Mouse (Mus musculus) midbrain, embryonic 11.5 days (tissue): ENCODE data around the gene Gm21188. TPM values are rescaled to one million over a fixed set of nuclear protein-coding genes. Genes with fewer than 3 reads are reported as not detected.
A peak's percentile ranks its signal among the peaks of the same experiment; 100 is the strongest.
"Not testable (repeated sequence)": the region's sequence is repeated elsewhere in the genome, so short reads cannot be mapped to it uniquely, and the experiment has no call there.

Source experiments
- ATAC-seq: fragments of 200-750 bp; cut with Nextera tagmentation; 2 replicates; pipeline ENCODE4 v1.8.0; 2017; ENCODE audit warnings: moderate TSS enrichment, moderate library complexity; ENCODE audit not compliant: low FRiP score
- DNase-seq: peaks from one replicate; pipeline ENCODE4 v3.0.0; 2015; ENCODE audit warnings: low spot score; ENCODE audit errors: missing footprints
- H3K27ac ChIP-seq: fragments of 300-500 bp; sonication (generic); 2 replicates; pipeline ENCODE4 v1.5.1; 2014; ENCODE audit warnings: low read depth, low read length
- H3K27me3 ChIP-seq: fragments of 300-500 bp; sonication (generic); 2 replicates; pipeline ENCODE4 v1.6.1; 2014; ENCODE audit warnings: mild to moderate bottlenecking, low read length, moderate library complexity, mixed read lengths; ENCODE audit not compliant: control insufficient read depth, insufficient read depth
- H3K36me3 ChIP-seq: fragments of 300-500 bp; sonication (generic); 2 replicates; pipeline ENCODE4 v1.6.1; 2014; ENCODE audit warnings: mild to moderate bottlenecking, low read length, moderate library complexity, mixed read lengths; ENCODE audit not compliant: control insufficient read depth, insufficient read depth
- H3K4me1 ChIP-seq: fragments of 300-500 bp; sonication (generic); 2 replicates; pipeline ENCODE4 v1.6.1; 2014; ENCODE audit warnings: low read length; ENCODE audit not compliant: control insufficient read depth, insufficient read depth
- H3K4me2 ChIP-seq: fragments of 300-500 bp; sonication (generic); 2 replicates; pipeline ENCODE4 v1.6.1; 2014; ENCODE audit warnings: mild to moderate bottlenecking, moderate library complexity
- H3K4me3 ChIP-seq: fragments of 300-500 bp; sonication (generic); 2 replicates; pipeline ENCODE4 v1.5.1; 2014; ENCODE audit warnings: low read depth, low read length
- H3K9ac ChIP-seq: fragments of 300-500 bp; sonication (generic); 2 replicates; pipeline ENCODE4 v1.6.1; 2014; ENCODE audit warnings: low read length
- H3K9me3 ChIP-seq: fragments of 300-500 bp; sonication (generic); 2 replicates; pipeline ENCODE4 v1.6.1; 2016; ENCODE audit warnings: low read length; ENCODE audit not compliant: control insufficient read depth
- WGBS: fragments of 180-500 bp; shearing (Covaris S2); extraction: QIAGEN DNeasy Blood & Tissue Kit; methylation state at CpG from one replicate; pipeline ENCODE4 v1.1.7; 2014; 5-methylcytosine and 5-hydroxymethylcytosine counted together
- polyA plus RNA-seq: library from polyadenylated mRNA; unstranded; fragments of >200 nt; fragmentation: Nextera tagmentation; extraction: Ambion mirVana; gene quantifications from 2 replicates; pipeline ENCODE4 v1.2.1, GENCODE M21; 2014

The Gm21188 gene
- not detected in 2 replicates for polyA plus RNA-seq

GRCm38 (mm10) chr13:120052085-120052484 lies at the start of gene Gm21188:
Gene Gm21188 (minus strand): TSS chr13:120052194.
- H3K36me3 ChIP-seq, DNase-seq, ATAC-seq, H3K27me3 ChIP-seq, H3K27ac ChIP-seq, H3K9ac ChIP-seq, H3K4me1 ChIP-seq, H3K4me2 ChIP-seq, H3K9me3 ChIP-seq, H3K4me3 ChIP-seq: not testable (repeated sequence)

DNA sequence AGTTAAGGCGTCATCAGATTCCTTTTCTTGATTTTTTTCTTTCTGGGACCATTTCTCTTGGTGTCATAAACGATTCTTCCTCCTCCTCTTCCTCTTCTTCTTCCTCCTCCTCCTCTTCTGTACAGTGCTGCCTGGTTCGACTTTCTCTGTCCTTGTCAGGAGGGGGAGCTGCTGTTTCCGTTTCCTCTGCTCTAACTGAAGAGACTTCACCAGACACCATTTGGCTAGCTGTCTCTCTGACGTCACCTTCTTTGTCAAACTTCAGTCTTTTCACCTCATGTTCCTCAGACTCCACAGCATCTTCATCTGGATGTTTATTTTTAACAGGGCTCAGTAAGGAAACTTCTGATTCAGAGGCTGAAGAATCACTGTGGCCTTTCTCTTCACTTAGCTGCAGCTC lies 47.3 kb upstream of the Gm21188 start:
- not testable (repeated sequence) for H3K9ac ChIP-seq, ATAC-seq, DNase-seq, H3K36me3 ChIP-seq, H3K4me2 ChIP-seq, H3K4me3 ChIP-seq, H3K9me3 ChIP-seq, H3K27ac ChIP-seq, H3K4me1 ChIP-seq, H3K27me3 ChIP-seq
- no CpG with 5 or more reads among the region's 5 CpGs for WGBS

- H3K27me3 ChIP-seq, DNase-seq, H3K4me2 ChIP-seq, H3K4me3 ChIP-seq, H3K9ac ChIP-seq, H3K4me1 ChIP-seq, H3K27ac ChIP-seq, H3K36me3 ChIP-seq, H3K9me3 ChIP-seq: not testable (repeated sequence)
- peak; percentile 63 for ATAC-seq
- 0% methylated on average over 5 of the region's 13 CpGs for WGBS
These were observed 44.9 kb upstream of the Gm21188 start for GRCm38 (mm10) chr13:120096938-120097256.

DNA sequence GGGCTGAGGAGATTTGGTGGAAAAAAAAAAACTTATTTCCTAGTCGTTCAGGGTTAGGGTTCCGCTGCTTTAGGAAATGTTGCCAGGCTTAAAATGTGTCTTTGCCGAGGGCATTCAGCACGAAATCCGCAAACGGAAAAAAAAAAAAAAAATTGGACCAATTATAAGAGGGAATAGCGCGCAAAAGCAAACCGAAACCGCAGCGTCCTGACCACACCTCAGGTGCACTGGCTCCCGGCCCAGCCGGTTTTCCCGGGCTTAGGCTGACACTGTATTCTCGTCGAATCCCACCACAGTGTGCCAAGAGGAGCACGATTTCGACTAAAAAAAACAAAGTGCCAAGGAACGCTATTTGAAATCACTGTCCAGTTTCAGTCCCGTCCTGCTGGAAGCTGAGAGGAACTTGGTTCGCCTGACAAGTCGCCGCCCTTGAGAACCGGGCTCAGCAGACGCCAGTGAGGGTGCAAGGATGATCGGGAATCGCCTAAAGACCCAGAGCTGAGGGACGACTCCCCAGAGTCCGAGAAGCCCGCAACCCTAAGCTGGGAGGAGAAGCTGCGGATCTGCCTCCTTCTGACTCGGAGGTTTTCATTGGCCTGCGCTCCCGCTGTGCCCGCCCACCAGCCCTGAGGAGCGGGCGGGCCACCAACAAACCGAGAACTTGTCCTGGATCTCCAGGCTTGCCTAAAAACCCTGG lies 44.4 kb upstream of the Gm21188 start:
- H3K27ac ChIP-seq, H3K4me2 ChIP-seq, H3K4me3 ChIP-seq, H3K9ac ChIP-seq, H3K36me3 ChIP-seq, H3K9me3 ChIP-seq, H3K27me3 ChIP-seq, H3K4me1 ChIP-seq: not testable (repeated sequence)
- peak; percentile 88 for ATAC-seq
- peak; percentile 91 for DNase-seq
- under 1% methylated on average over 25 of the region's 38 CpGs for WGBS

- not testable (repeated sequence) for H3K4me3 ChIP-seq, H3K36me3 ChIP-seq, H3K27ac ChIP-seq, H3K4me2 ChIP-seq, DNase-seq, H3K27me3 ChIP-seq, H3K4me1 ChIP-seq, H3K9me3 ChIP-seq, H3K9ac ChIP-seq
- ATAC-seq = 0 out of 2 replicates have a peak, but pooled peaks have one; percentile 10
- WGBS = no CpG with 5 or more reads among the region's 13 CpGs
These were observed 41.0 kb upstream of the Gm21188 start for GRCm38 (mm10) chr13:120092950-120093349.

DNA sequence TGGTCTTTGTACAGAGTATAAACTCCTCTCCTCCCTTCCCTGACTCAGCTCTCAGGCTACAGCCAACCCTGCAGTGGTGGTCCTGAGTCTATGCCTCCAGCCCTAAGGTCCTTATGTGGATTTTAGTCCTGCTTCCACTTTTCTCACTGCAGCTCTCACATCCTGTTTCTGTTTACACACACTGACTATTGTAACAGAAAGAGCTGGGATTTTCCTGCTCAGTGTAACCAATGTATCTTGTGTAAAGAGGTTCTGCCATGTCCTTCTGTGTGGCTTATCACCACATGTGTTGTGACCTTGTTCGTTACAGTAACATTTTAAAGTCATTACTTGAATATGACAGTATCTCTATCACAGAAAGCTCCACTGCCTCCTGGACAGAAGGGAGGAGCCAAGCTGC lies 27.6 kb upstream of the Gm21188 start:
- not testable (repeated sequence) for H3K4me2 ChIP-seq, H3K9me3 ChIP-seq, H3K27me3 ChIP-seq, DNase-seq, ATAC-seq, H3K9ac ChIP-seq, H3K36me3 ChIP-seq, H3K4me1 ChIP-seq, H3K27ac ChIP-seq, H3K4me3 ChIP-seq
- no CpG with 5 or more reads among the region's 1 CpGs for WGBS

DNA sequence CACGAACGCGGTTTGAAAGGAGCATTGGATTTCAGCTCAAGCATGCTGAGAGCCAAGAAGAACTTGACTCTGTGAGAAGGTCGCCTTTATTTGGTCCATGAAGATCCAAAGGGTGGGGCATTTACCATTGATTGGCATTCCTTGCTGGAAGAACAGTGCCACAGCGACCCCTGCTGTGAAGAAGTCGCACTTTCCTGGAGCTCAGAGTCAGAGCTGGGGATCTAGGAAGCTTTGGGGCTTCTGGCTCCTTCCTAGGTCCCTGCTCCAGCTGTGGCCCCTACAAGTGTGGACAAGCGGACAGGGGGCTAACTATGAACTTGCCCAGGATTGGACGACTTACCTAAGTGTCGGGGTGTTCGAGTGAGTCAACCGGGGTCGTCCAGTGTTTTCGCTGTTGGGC lies 18.9 kb upstream of the Gm21188 start:
- not testable (repeated sequence) for H3K4me3 ChIP-seq, H3K4me1 ChIP-seq, H3K27me3 ChIP-seq, DNase-seq, H3K9me3 ChIP-seq, H3K4me2 ChIP-seq, H3K9ac ChIP-seq, H3K27ac ChIP-seq, H3K36me3 ChIP-seq
- peak; percentile 54; the same call in 1 of the 2 replicates for ATAC-seq
- WGBS = no CpG with 5 or more reads among the region's 13 CpGs

DNA sequence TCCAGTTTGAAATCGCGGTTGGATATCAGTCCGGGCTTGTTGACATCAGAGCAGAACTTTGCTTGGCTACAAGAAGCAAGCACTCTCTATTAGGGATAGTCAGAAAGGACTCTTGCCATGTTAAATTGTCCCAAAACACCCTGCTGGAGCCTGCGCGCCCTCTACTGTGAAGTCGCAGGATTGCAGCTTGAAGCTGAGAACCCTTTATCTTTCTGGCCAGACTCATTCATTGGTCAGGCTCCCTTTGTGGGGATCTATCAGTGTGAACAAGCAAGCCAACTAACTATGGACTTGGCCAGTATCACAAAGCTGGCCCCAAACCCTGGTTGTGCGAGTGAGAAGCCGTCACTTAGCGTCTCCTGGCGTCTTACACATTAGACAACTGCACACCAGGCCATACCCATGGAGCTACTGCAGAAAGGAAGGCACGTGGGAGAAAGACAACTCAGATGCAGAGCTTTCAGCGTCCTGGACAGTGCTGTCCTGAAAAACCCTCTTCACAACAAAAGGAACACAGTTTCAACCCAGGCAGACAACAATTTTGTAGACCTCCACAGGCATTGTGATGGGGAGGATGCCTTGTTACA lies 18.1 kb upstream of the Gm21188 start:
- not testable (repeated sequence) for H3K9ac ChIP-seq, H3K4me2 ChIP-seq, H3K9me3 ChIP-seq, DNase-seq, H3K4me1 ChIP-seq, H3K27ac ChIP-seq, H3K27me3 ChIP-seq, H3K36me3 ChIP-seq, H3K4me3 ChIP-seq
- no CpG with 5 or more reads among the region's 12 CpGs for WGBS
- peak; percentile 55; the same call in 1 of the 2 replicates for ATAC-seq

GRCm38 (mm10) chr13:120063439-120064089 lies 11.6 kb upstream of the Gm21188 start:
- not testable (repeated sequence) for H3K36me3 ChIP-seq, DNase-seq, H3K4me2 ChIP-seq, H3K4me1 ChIP-seq, H3K27me3 ChIP-seq, H3K4me3 ChIP-seq, H3K9me3 ChIP-seq, H3K27ac ChIP-seq, H3K9ac ChIP-seq
- peak; percentile 97 for ATAC-seq
- WGBS = no CpG with 5 or more reads among the region's 22 CpGs
